Mouse (Mus musculus) heart, embryonic 14.5 days (tissue): ENCODE measurements around the gene Bcas3. TPM values are rescaled to one million over a fixed set of nuclear protein-coding genes. Genes with fewer than 3 reads are reported as not detected.

Source experiments
- ATAC-seq: fragments of 200-750 bp; cut with Nextera tagmentation; 2 replicates; pipeline ENCODE4 v1.8.0; 2017; ENCODE audit warnings: low read depth, moderate TSS enrichment; ENCODE audit not compliant: insufficient number of reproducible peaks, insufficient read depth, low FRiP score
- H3K27ac ChIP-seq, 2 experiments: fragments of 200-500 bp in 1 of 2; fragments of 300-500 bp in 1 of 2; sonication (generic) in 1 of 2; replicated peaks in 1 of 2; 2 replicates each; pipeline ENCODE4 v1.5.1; 2012 to 2014; ENCODE audit warnings: low read depth in 2 of 2, low read length in 2 of 2, control low read depth in 1 of 2, mild to moderate bottlenecking in 1 of 2, mixed read lengths in 1 of 2; ENCODE audit not compliant: control insufficient read depth in 1 of 2, insufficient read depth in 1 of 2
- H3K27me3 ChIP-seq: fragments of 300-500 bp; sonication (generic); 2 replicates; pipeline ENCODE4 v1.6.1; 2014; ENCODE audit warnings: mild to moderate bottlenecking, low read length, control low read depth; ENCODE audit not compliant: control insufficient read depth, insufficient read depth
- H3K36me3 ChIP-seq: fragments of 300-500 bp; sonication (generic); 2 replicates; pipeline ENCODE4 v1.6.1; 2014; ENCODE audit warnings: mild to moderate bottlenecking, control low read depth, low read length, mixed read lengths; ENCODE audit not compliant: control insufficient read depth, insufficient read depth
- H3K4me1 ChIP-seq, 2 experiments: fragments of 200-500 bp in 1 of 2; fragments of 300-500 bp in 1 of 2; sonication (generic) in 1 of 2; 2 replicates each; pipeline ENCODE4 v1.6.1; 2012 to 2014; ENCODE audit warnings: low read length in 2 of 2, control low read depth in 1 of 2, mixed read lengths in 1 of 2; ENCODE audit not compliant: control insufficient read depth in 2 of 2, insufficient read depth in 2 of 2
- H3K4me2 ChIP-seq: fragments of 300-500 bp; sonication (generic); 2 replicates; pipeline ENCODE4 v1.6.1; 2014; ENCODE audit warnings: mild to moderate bottlenecking, low read length
- H3K4me3 ChIP-seq, 2 experiments: fragments of 200-500 bp in 1 of 2; fragments of 300-500 bp in 1 of 2; sonication (generic) in 1 of 2; 2 replicates each; pipeline ENCODE4 v1.5.1; 2012 to 2014; ENCODE audit warnings: low read length in 2 of 2, mild to moderate bottlenecking in 2 of 2, control low read depth in 1 of 2, low read depth in 1 of 2, moderate library complexity in 1 of 2; ENCODE audit not compliant: control insufficient read depth in 1 of 2, insufficient read depth in 1 of 2
- H3K9ac ChIP-seq: fragments of 300-500 bp; sonication (generic); 2 replicates; pipeline ENCODE4 v1.6.1; 2014; ENCODE audit warnings: mild to moderate bottlenecking, low read length
- H3K9me3 ChIP-seq: fragments of 300-500 bp; sonication (generic); 2 replicates; pipeline ENCODE4 v1.6.1; 2016; ENCODE audit warnings: low read length, control low read depth; ENCODE audit not compliant: control insufficient read depth
- WGBS: fragments of 180-500 bp; shearing (Covaris S2); extraction: QIAGEN DNeasy Blood & Tissue Kit; methylation state at CpG from one replicate; pipeline ENCODE4 v1.1.7; 2014; 5-methylcytosine and 5-hydroxymethylcytosine counted together
- polyA plus RNA-seq: library from polyadenylated mRNA; unstranded; fragments of >200 nt; fragmentation: Nextera tagmentation; extraction: Ambion mirVana; gene quantifications from 2 replicates; pipeline ENCODE4 v1.2.1, GENCODE M21; 2014

Gene Bcas3
- polyA plus RNA-seq, 1 experiment from 2014 or later = 22.5 TPM

GRCm38 (mm10) chr11:85603546-85604322 is 250.8 kb downstream of the Bcas3 start:
- no peak overlapping the region for H3K4me3 ChIP-seq
- ATAC-seq = no peak
- WGBS = 95% methylated on average over 3 of the region's 3 CpGs
- no peak overlapping the region for H3K27ac ChIP-seq
- H3K9me3 ChIP-seq = no peaks in the 10 kb centered on the region
- H3K27me3 ChIP-seq = no peaks in the 10 kb centered on the region
- H3K4me2 ChIP-seq = no peak overlapping the region
- no peak overlapping the region for H3K9ac ChIP-seq
- H3K36me3 ChIP-seq = no peaks in the 10 kb centered on the region
- no peaks in the 10 kb centered on the region; a peak in 1 of 4 replicates for H3K4me1 ChIP-seq

DNA sequence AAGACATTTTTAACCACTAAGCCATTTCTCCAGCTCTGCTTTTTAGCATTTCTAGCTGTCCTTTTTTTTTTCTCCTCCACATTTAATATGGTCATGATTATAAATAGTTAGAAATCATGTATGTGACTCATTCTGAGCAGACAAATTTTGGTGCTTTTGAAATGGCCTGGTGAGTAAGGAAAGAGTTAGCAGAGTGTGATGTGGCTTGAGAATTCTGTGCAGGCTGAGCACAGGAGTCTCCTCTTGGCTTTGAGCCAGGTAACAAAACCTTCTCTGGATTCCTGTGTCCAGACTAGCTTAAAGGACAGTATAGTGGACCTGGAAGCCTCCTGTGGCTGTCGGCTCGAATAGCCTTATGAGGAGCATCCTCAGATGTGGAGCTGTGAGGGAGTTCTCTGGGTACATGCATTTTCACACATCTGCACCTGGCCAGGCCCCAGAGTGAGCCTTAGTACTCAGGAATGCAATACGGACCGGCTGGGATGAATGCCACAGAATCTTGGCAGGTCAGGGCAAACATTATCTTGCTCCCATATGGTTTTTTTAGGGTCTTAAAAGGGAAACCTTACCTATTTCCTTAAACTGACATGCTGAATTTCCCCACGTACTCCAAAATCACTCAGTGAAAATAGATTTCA is 256.5 kb downstream of the Bcas3 start:
- H3K36me3 ChIP-seq = no peaks in the 10 kb centered on the region
- H3K9me3 ChIP-seq = no peaks in the 10 kb centered on the region
- 28% methylated on average over 5 of the region's 5 CpGs for WGBS
- ATAC-seq = no peak
- H3K9ac ChIP-seq = no peak overlapping the region
- H3K4me2 ChIP-seq = no peak overlapping the region
- H3K4me1 ChIP-seq = peaks cover 6 to 20% of the 10 kb centered on the region in 2 experiments
- no peak overlapping the region for H3K27ac ChIP-seq
- H3K27me3 ChIP-seq = no peaks in the 10 kb centered on the region
- H3K4me3 ChIP-seq = no peak overlapping the region

DNA sequence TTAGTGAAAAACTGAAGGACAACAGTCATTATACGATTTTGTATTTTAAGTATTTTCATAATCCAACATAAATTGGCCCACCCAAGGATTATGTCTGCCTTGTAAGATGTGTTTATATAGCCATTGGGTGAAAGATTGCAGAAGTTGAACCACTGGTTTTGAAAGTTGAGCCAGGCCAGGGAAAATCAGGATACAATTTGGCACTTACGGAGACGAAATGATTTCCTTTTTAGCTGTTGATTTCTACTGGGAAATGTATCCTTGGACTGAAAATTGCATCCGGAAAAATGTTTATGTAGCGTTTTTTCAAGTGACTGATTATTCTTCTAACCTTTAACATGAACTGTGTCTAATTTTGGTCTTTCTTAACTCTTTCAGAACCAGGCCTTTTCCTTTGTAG is 260.1 kb downstream of the Bcas3 start:
- H3K9ac ChIP-seq = no peak overlapping the region
- 64% methylated on average over 5 of the region's 5 CpGs for WGBS
- H3K27ac ChIP-seq = no peak overlapping the region
- no peak for ATAC-seq
- H3K36me3 ChIP-seq = no peaks in the 10 kb centered on the region
- H3K27me3 ChIP-seq = no peaks in the 10 kb centered on the region
- no peaks in the 10 kb centered on the region for H3K9me3 ChIP-seq
- no peak overlapping the region for H3K4me2 ChIP-seq
- peaks cover 19 to 35% of the 10 kb centered on the region in 2 experiments for H3K4me1 ChIP-seq
- H3K4me3 ChIP-seq = no peak overlapping the region

DNA sequence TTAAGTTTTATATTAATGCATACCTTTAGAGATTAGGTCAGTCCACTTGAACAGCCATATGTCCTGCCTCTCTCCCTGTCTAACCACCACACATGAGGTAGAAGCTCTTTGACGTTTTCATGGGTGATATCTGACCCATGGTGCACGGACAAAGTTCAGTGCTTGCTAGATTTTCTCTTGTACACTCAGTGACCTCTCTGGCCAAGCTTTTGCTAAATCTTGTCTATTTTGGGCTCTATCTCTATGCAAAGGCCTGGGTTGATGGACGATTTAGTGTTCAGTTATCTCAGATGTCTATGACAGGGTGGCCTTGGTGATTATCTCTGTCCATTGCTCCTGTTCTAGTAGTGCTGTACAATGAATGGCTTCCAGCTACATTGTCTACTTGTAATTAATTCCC is 260.6 kb downstream of the Bcas3 start:
- no peak overlapping the region for H3K9ac ChIP-seq
- H3K27me3 ChIP-seq = no peaks in the 10 kb centered on the region
- H3K36me3 ChIP-seq = no peaks in the 10 kb centered on the region
- H3K4me3 ChIP-seq = no peak overlapping the region
- no peak overlapping the region for H3K27ac ChIP-seq
- no peaks in the 10 kb centered on the region for H3K9me3 ChIP-seq
- 47% methylated on average over 3 of the region's 3 CpGs for WGBS
- no peak overlapping the region for H3K4me2 ChIP-seq
- H3K4me1 ChIP-seq = peaks cover 19 to 35% of the 10 kb centered on the region in 2 experiments
- no peak for ATAC-seq

GRCm38 (mm10) chr11:85614431-85614830 is 261.5 kb downstream of the Bcas3 start:
- Histone ChIP-seq H3K9ac (no peak overlapping the region), H3K4me3 (no peak overlapping the region), H3K9me3 (no peaks in the 10 kb centered on the region), H3K36me3 (no peaks in the 10 kb centered on the region), H3K27ac (no peak overlapping the region), H3K27me3 (no peaks in the 10 kb centered on the region), H3K4me1 (peaks cover 23 to 37% of the 10 kb centered on the region in 2 experiments), H3K4me2 (no peak overlapping the region)
- ATAC-seq = no peak
- WGBS = 75% methylated on average over 7 of the region's 7 CpGs

DNA sequence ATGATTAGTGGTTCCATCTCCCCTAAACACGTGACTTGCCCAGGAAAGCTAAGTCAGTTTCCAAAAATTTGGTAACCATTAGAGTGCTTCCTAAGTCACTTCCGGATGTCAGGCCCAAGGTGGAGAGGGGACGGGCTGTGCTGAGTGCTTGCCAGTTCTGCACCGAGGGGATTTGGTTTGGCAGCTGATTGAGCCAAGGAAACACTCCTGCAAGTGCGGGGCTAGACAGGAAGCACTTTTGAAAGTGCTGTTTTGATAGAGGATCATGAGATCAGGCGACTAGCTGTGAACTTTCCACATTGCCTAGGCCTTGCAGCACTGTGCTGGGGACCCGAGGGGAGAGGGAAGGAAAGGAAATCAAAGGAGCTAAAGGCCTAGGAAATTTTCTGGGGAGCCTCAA is 262.5 kb downstream of the Bcas3 start:
- peak overlapping the region; percentile 2; the same call in 1 of the 2 replicates for H3K4me2 ChIP-seq
- H3K4me1 ChIP-seq = peaks cover 19 to 28% of the 10 kb centered on the region in 2 experiments
- H3K4me3 ChIP-seq = no peak overlapping the region
- 0 out of 4 replicates have a peak overlapping the region, but pooled peaks of 1 of the 2 experiments have one; percentile 6 for H3K27ac ChIP-seq
- no peak overlapping the region for H3K9ac ChIP-seq
- no peaks in the 10 kb centered on the region for H3K27me3 ChIP-seq
- H3K36me3 ChIP-seq = no peaks in the 10 kb centered on the region
- no peaks in the 10 kb centered on the region for H3K9me3 ChIP-seq
- WGBS = 28% methylated on average over 7 of the region's 7 CpGs
- no peak for ATAC-seq

DNA sequence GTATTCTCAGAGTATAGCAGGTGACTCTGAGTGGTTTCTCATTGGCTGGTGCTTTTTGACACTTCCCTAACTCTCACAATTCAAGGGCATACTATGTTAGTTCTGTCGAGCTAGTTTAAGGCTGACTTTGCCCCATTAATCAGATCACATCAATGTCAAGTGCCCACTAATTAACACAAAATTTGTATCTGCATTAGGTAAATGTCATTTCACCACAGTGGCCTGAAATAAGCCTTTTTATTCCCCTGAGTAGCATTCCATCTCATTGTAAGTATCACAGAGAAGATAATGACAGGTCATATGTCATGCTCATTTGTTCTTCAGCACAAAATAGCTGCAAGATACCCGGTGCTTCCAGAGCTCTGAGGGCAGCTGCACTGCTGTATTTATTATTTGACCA is 268.5 kb downstream of the Bcas3 start:
- Histone ChIP-seq H3K4me1 (peaks cover 5 to 11% of the 10 kb centered on the region in 2 experiments), H3K4me2 (no peak overlapping the region), H3K9me3 (no peaks in the 10 kb centered on the region), H3K36me3 (no peaks in the 10 kb centered on the region), H3K9ac (no peak overlapping the region), H3K27me3 (no peaks in the 10 kb centered on the region), H3K4me3 (no peak overlapping the region), H3K27ac (no peak overlapping the region)
- WGBS = 27% methylated on average over 2 of the region's 2 CpGs
- ATAC-seq = no peak
